Mouse (Mus musculus) lung, adult 2 months (tissue): Measurements from ENCODE around the gene Ptger3.

Experiments
- CTCF ChIP-seq: fragments of 200-500 bp; IDR thresholded peaks from 2 replicates; pipeline ENCODE4 v1.5.1; 2011; ENCODE audit warnings: mild to moderate bottlenecking, low read length, control low read depth; ENCODE audit not compliant: insufficient read depth
- POLR2A ChIP-seq: fragments of 200-500 bp; IDR thresholded peaks from 2 replicates; pipeline ENCODE4 v1.6.1; 2011; ENCODE audit warnings: low read depth, mild to moderate bottlenecking, control low read depth, low read length, borderline replicate concordance; ENCODE audit errors: extremely low read depth

DNA sequence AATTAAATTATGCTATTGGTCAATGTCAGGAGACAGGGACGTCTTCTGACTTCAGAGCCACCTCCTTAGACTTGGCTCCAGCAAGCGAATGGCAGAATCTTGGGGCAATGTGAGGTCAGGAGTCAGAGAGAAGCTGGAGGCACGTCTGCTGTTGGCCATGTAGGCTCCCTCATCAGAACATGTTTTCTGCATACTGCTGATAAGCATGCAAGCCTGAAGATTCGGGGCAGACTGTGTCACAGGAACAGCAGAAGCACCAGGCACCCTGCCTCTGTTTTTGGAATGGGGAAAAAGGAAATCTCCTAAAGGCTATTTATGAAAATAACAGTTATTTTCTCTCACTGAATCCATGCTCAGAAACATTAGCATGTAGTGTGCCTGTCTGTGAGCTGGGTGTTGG is 13.6 kb downstream of the Ptger3 start:
- TF ChIP-seq POLR2A (no peak), CTCF (no peak)
